Mouse (Mus musculus) testis, adult 2 months (tissue): ENCODE results near the gene Kcnj4. TPM values are rescaled to one million over a fixed set of nuclear protein-coding genes. Genes with fewer than 3 reads are reported as not detected.

Source experiments
- H3K27ac ChIP-seq: fragments of 200-500 bp; 2 replicates; pipeline ENCODE4 v1.5.1; 2012; ENCODE audit warnings: low read depth, low read length; ENCODE audit not compliant: control insufficient read depth, insufficient read depth
- H3K27me3 ChIP-seq: fragments of 200-500 bp; 2 replicates; pipeline ENCODE4 v1.6.1; 2012; ENCODE audit warnings: mild to moderate bottlenecking, low read length, moderate library complexity; ENCODE audit not compliant: control insufficient read depth, insufficient read depth
- H3K36me3 ChIP-seq: fragments of 200-500 bp; 2 replicates; pipeline ENCODE4 v1.6.1; 2012; ENCODE audit warnings: mild to moderate bottlenecking, low read length; ENCODE audit not compliant: control insufficient read depth, insufficient read depth
- H3K4me1 ChIP-seq: fragments of 200-500 bp; 2 replicates; pipeline ENCODE4 v1.6.1; 2012; ENCODE audit warnings: low read length; ENCODE audit not compliant: control insufficient read depth, insufficient read depth
- H3K4me3 ChIP-seq: fragments of 200-500 bp; 2 replicates; pipeline ENCODE4 v1.5.1; 2012; ENCODE audit warnings: low read depth, mild to moderate bottlenecking, low read length, moderate library complexity, mixed read lengths; ENCODE audit not compliant: control insufficient read depth
- CTCF ChIP-seq: fragments of 200-500 bp; IDR thresholded peaks from 2 replicates; pipeline ENCODE4 v1.5.1; 2012; ENCODE audit warnings: low read depth, mild to moderate bottlenecking, inconsistent platforms, low read length, moderate library complexity; ENCODE audit not compliant: control insufficient read depth, insufficient read depth, insufficient replicate concordance
- POLR2A ChIP-seq: fragments of 200-500 bp; IDR thresholded peaks from 2 replicates; pipeline ENCODE4 v1.6.1; 2012; ENCODE audit warnings: low read depth, mild to moderate bottlenecking, inconsistent platforms, low read length, moderate library complexity; ENCODE audit not compliant: control insufficient read depth
- polyA plus RNA-seq: library from polyadenylated mRNA; depleted of rRNA; stranded (reverse); fragments of >200 nt; gene quantifications from 2 replicates; pipeline ENCODE4 v1.2.3, GENCODE M21; 2012

The Kcnj4 gene
- polyA plus RNA-seq, 1 experiment = 0.58 TPM

GRCm38 (mm10) chr15:79448041-79448440, 57.0 kb downstream of the Kcnj4 start:
- Histone ChIP-seq H3K27ac (no peak overlapping the region), H3K4me1 (no peaks in the 10 kb centered on the region; the same call in 1 of the 2 replicates), H3K4me3 (no peak overlapping the region), H3K36me3 (no peaks in the 10 kb centered on the region), H3K27me3 (no peaks in the 10 kb centered on the region)
- TF ChIP-seq CTCF (no peak), POLR2A (no peak)

GRCm38 (mm10) chr15:79445786-79446654, 59.0 kb downstream of the Kcnj4 start:
- Histone ChIP-seq H3K36me3 (no peaks in the 10 kb centered on the region), H3K27ac (no peak overlapping the region), H3K27me3 (no peaks in the 10 kb centered on the region), H3K4me1 (peaks cover 8% of the 10 kb centered on the region), H3K4me3 (no peak overlapping the region)
- TF ChIP-seq CTCF (no peak), POLR2A (no peak)

GRCm38 (mm10) chr15:79443856-79444410, 61.1 kb downstream of the Kcnj4 start:
- TF ChIP-seq CTCF (no peak), POLR2A (no peak)
- H3K36me3 ChIP-seq = no peaks in the 10 kb centered on the region
- H3K4me3 ChIP-seq = no peak overlapping the region
- peaks cover 8% of the 10 kb centered on the region for H3K4me1 ChIP-seq
- no peaks in the 10 kb centered on the region for H3K27me3 ChIP-seq
- H3K27ac ChIP-seq = no peak overlapping the region

GRCm38 (mm10) chr15:79442961-79443518, 62.0 kb downstream of the Kcnj4 start:
- TF ChIP-seq CTCF (no peak), POLR2A (no peak)
- Histone ChIP-seq H3K36me3 (no peaks in the 10 kb centered on the region), H3K27ac (no peak overlapping the region), H3K4me1 (peaks cover 8% of the 10 kb centered on the region), H3K27me3 (no peaks in the 10 kb centered on the region), H3K4me3 (no peak overlapping the region)

GRCm38 (mm10) chr15:79442257-79442611, 62.8 kb downstream of the Kcnj4 start:
- H3K4me1 ChIP-seq = peaks cover 8% of the 10 kb centered on the region
- no peaks in the 10 kb centered on the region for H3K27me3 ChIP-seq
- no peaks in the 10 kb centered on the region for H3K36me3 ChIP-seq
- TF ChIP-seq POLR2A = no peak
- no peak for TF ChIP-seq CTCF
- 0 out of 2 replicates have a peak overlapping the region, but pooled peaks have one; percentile 10 for H3K27ac ChIP-seq
- peak overlapping the region; percentile 41 for H3K4me3 ChIP-seq

- TF ChIP-seq CTCF (no peak), POLR2A (no peak)
These were observed 63.4 kb downstream of the Kcnj4 start for GRCm38 (mm10) chr15:79441331-79442256.

More at GRCm38 (mm10) chr15:79441331-79442256, 63.4 kb downstream of the Kcnj4 start:
- Histone ChIP-seq H3K4me3 (peak overlapping the region; percentile 77), H3K36me3 (no peaks in the 10 kb centered on the region), H3K4me1 (peaks cover 8% of the 10 kb centered on the region), H3K27ac (peak overlapping the region; percentile 45; the same call in 1 of the 2 replicates), H3K27me3 (no peaks in the 10 kb centered on the region)
